Mouse (Mus musculus): ENCODE data around the gene Plekhj1. TPM values are rescaled to one million over a fixed set of nuclear protein-coding genes. Genes with fewer than 3 reads are reported as not detected.
A peak's percentile ranks its signal among the peaks of the same experiment; 100 is the strongest.

Plekhj1 gene
- polyA plus RNA-seq, 1 experiment from 2014 or later: 139 TPM

DNA sequence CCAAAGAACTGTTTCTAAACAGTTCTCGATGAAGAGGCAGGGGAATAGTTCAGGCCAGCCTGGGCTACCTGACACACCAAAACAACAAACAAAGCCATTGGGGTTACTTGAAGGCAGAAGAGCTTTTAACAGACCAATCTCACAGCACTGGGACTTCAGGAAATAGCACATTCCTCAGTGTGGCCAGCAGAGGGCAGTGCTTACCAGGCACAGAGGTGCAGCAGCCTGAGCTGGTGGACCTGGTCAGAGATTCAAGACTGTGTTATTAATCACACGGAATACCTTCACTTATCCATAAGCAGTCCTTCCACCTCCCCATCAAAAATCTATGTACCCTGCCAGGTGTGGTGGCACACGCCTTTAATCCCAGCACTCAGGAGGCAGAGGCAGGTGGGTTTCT, 51.0 kb downstream of the Plekhj1 start:
- 14% methylated on average over 3 of the region's 3 CpGs for WGBS

More for the DNA sequence above, 51.0 kb downstream of the Plekhj1 start:
- no peak overlapping the region for H3K27ac ChIP-seq
- H3K36me3 ChIP-seq: no peaks in the 10 kb centered on the region
- no peaks in the 10 kb centered on the region; the same call in 1 of the 2 replicates for H3K27me3 ChIP-seq
- H3K9me3 ChIP-seq (replicated peaks): no peaks in the 10 kb centered on the region
- no peak overlapping the region for H3K9ac ChIP-seq
- no peak overlapping the region for H3K4me3 ChIP-seq
- peaks cover 9% of the 10 kb centered on the region for H3K4me1 ChIP-seq
- H3K4me2 ChIP-seq (replicated peaks): no peak overlapping the region
- no peak for ATAC-seq (ENCODE audit: low FRiP score)

MicroRNAs within 50 kb of the gene (microRNA counts, 519-probe panel; counts per million panel counts)
- microRNA mmu-miR-1982: 470 counts per million, percentile 58 among the panel's probes with 10 or more counts

Small RNA genes within 50 kb of the gene (microRNA-seq; reads per million reads assigned to microRNA genes)
- 2.7 reads per million, percentile 2 among the genes with 10 or more reads in this experiment for gene Mir1982

Other genes starting within 250 kb of the Plekhj1 start
- 33.1 and 33.8 TPM in 2 replicates for gene Rexo1, start 237.1 kb downstream of the Plekhj1 start, polyA plus RNA-seq (2016; fragmentation: Nextera tagmentation; extraction: Ambion mirVana)
- gene Klf16, start 221.3 kb downstream of the Plekhj1 start, polyA plus RNA-seq (2016; fragmentation: Nextera tagmentation; extraction: Ambion mirVana): 7.1 and 8.1 TPM in 2 replicates
- gene Abhd17a, start 208.3 kb downstream of the Plekhj1 start, polyA plus RNA-seq (2016; fragmentation: Nextera tagmentation; extraction: Ambion mirVana): 112 and 118 TPM in 2 replicates
- 60.3 and 69.4 TPM in 2 replicates for gene Scamp4, start 195.8 kb downstream of the Plekhj1 start, polyA plus RNA-seq (2016; fragmentation: Nextera tagmentation; extraction: Ambion mirVana)
- gene Adat3, start 195.7 kb downstream of the Plekhj1 start, polyA plus RNA-seq (2016; fragmentation: Nextera tagmentation; extraction: Ambion mirVana): 4.8 and 5.5 TPM in 2 replicates
- 5.2 and 5.3 TPM in 2 replicates for gene Gm49322, start 192.6 kb downstream of the Plekhj1 start, polyA plus RNA-seq (2016; fragmentation: Nextera tagmentation; extraction: Ambion mirVana)
- gene Csnk1g2, start 175.8 kb downstream of the Plekhj1 start, polyA plus RNA-seq (2016; fragmentation: Nextera tagmentation; extraction: Ambion mirVana): 190 and 192 TPM in 2 replicates
- gene Btbd2, start 141.6 kb downstream of the Plekhj1 start, polyA plus RNA-seq (2016; fragmentation: Nextera tagmentation; extraction: Ambion mirVana): 87.8 and 96.4 TPM in 2 replicates
- gene Mknk2, start 120.5 kb downstream of the Plekhj1 start, polyA plus RNA-seq (2016; fragmentation: Nextera tagmentation; extraction: Ambion mirVana): 88.1 and 90.3 TPM in 2 replicates
- gene Mob3a, start 96.6 kb downstream of the Plekhj1 start, polyA plus RNA-seq (2016; fragmentation: Nextera tagmentation; extraction: Ambion mirVana): 56.5 and 62.9 TPM in 2 replicates
- 27.1 and 30.5 TPM in 2 replicates for gene Izumo4, start 96.4 kb downstream of the Plekhj1 start, polyA plus RNA-seq (2016; fragmentation: Nextera tagmentation; extraction: Ambion mirVana)
- gene Ap3d1, start 56.4 kb downstream of the Plekhj1 start, polyA plus RNA-seq (2016; fragmentation: Nextera tagmentation; extraction: Ambion mirVana): 101 TPM in 2 replicates
- 25.9 and 27.4 TPM in 2 replicates for gene Dot1l, start 43.4 kb downstream of the Plekhj1 start, polyA plus RNA-seq (2016; fragmentation: Nextera tagmentation; extraction: Ambion mirVana)
- gene Sf3a2, start 428 bp downstream of the Plekhj1 start, polyA plus RNA-seq (2016; fragmentation: Nextera tagmentation; extraction: Ambion mirVana): 65.3 and 71.8 TPM in 2 replicates
- gene Amh, start 6.6 kb upstream of the Plekhj1 start, polyA plus RNA-seq (2016; fragmentation: Nextera tagmentation; extraction: Ambion mirVana): not detected in 2 replicates
- 0.83 and 1.7 TPM in 2 replicates for gene Jsrp1, start 14.9 kb upstream of the Plekhj1 start, polyA plus RNA-seq (2016; fragmentation: Nextera tagmentation; extraction: Ambion mirVana)
- 1,255 and 1,389 TPM in 2 replicates for gene Oaz1, start 28.0 kb upstream of the Plekhj1 start, polyA plus RNA-seq (2016; fragmentation: Nextera tagmentation; extraction: Ambion mirVana)
- 0.74 and 0.94 TPM in 2 replicates for gene Lingo3, start 45.4 kb upstream of the Plekhj1 start, polyA plus RNA-seq (2016; fragmentation: Nextera tagmentation; extraction: Ambion mirVana)
- 214 and 250 TPM in 2 replicates for gene Lsm7, start 56.6 kb upstream of the Plekhj1 start, polyA plus RNA-seq (2016; fragmentation: Nextera tagmentation; extraction: Ambion mirVana)
- gene Sppl2b, start 56.6 kb upstream of the Plekhj1 start, polyA plus RNA-seq (2016; fragmentation: Nextera tagmentation; extraction: Ambion mirVana): 56.6 and 58.8 TPM in 2 replicates
- gene Tmprss9, start 73.2 kb upstream of the Plekhj1 start, polyA plus RNA-seq (2016; fragmentation: Nextera tagmentation; extraction: Ambion mirVana): 0.08 TPM in 2 replicates
- 271 and 305 TPM in 2 replicates for gene Timm13, start 102.3 kb upstream of the Plekhj1 start, polyA plus RNA-seq (2016; fragmentation: Nextera tagmentation; extraction: Ambion mirVana)
- gene Lmnb2, start 119.6 kb upstream of the Plekhj1 start, polyA plus RNA-seq (2016; fragmentation: Nextera tagmentation; extraction: Ambion mirVana): 56.8 and 57.9 TPM in 2 replicates
- gene Gadd45b, start 131.4 kb upstream of the Plekhj1 start, polyA plus RNA-seq (2016; fragmentation: Nextera tagmentation; extraction: Ambion mirVana): 11.8 and 15.8 TPM in 2 replicates
- 10.1 and 10.7 TPM in 2 replicates for gene Gng7, start 216.3 kb upstream of the Plekhj1 start, polyA plus RNA-seq (2016; fragmentation: Nextera tagmentation; extraction: Ambion mirVana)
- 16.4 and 16.7 TPM in 2 replicates for gene Diras1, start 227.0 kb upstream of the Plekhj1 start, polyA plus RNA-seq (2016; fragmentation: Nextera tagmentation; extraction: Ambion mirVana)
- 33.8 and 37.0 TPM in 2 replicates for gene Slc39a3, start 238.8 kb upstream of the Plekhj1 start, polyA plus RNA-seq (2016; fragmentation: Nextera tagmentation; extraction: Ambion mirVana)